Mouse (Mus musculus): ENCODE measurements around the gene Nol12. TPM values are rescaled to one million over a fixed set of nuclear protein-coding genes. Genes with fewer than 3 reads are reported as not detected.

Nol12 gene
- polyA plus RNA-seq, 1 experiment: 50.1 TPM

GRCm38 (mm10) chr15:78959537-78959936 is 24.8 kb downstream of the Nol12 start:
- TF ChIP-seq POLR2A (IDR thresholded peaks at IDR 0.05; ENCODE audit: borderline replicate concordance, extremely low read depth, insufficient read depth, insufficient read length, poor library complexity, severe bottlenecking): no peak
- TF ChIP-seq CTCF (IDR thresholded peaks at IDR 0.05; ENCODE audit: borderline replicate concordance, extremely low read depth, insufficient read depth, insufficient read length): no peak
- DNase-seq (ENCODE audit: low read depth): no peak

DNA sequence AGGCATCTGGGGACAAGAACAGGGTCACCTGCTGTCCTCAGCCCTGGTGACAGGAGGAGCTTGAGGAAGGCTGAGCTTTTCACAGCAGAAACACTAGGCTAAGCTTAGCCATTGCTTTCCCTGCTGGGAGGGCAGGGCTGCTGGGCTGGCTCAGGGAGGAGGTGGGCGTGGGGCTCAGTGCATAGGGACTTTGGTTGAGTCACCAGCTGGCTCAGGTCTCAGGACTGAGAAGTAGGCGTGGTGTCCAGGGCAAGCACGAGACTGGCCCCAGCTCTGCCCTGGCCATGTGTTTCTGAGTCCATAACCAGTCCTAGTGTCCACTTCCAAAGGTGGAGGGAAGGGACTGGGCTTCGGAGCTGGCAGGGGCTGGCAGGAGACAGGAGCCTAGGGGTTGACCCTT is 25.4 kb downstream of the Nol12 start:
- DNase-seq (ENCODE audit: low read depth): no peak
- TF ChIP-seq CTCF (IDR thresholded peaks at IDR 0.05; ENCODE audit: borderline replicate concordance, extremely low read depth, insufficient read depth, insufficient read length) (no peak), POLR2A (IDR thresholded peaks at IDR 0.05; ENCODE audit: borderline replicate concordance, extremely low read depth, insufficient read depth, insufficient read length, poor library complexity, severe bottlenecking) (no peak)

DNA sequence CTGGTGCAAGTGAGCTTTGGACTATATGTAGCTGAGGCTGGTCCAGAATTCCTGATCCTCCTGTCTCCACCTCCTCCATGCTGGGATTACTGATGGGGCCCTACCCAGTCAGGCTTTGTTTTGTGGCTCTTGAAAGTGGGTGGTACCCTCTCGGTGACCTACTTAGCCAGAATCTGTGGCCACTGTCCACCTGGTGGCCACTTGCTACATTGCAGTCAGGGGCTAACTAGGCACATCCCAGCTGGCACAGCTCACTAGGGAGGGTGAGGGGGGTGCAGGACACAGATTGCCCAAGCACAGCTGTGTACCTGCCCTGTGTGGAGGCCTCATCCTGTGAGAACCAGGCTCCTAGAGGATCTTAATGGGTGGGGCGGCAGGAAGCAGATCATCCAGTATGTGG is 28.2 kb downstream of the Nol12 start:
- DNase-seq (ENCODE audit: low read depth): peak; percentile 61
- TF ChIP-seq CTCF (IDR thresholded peaks at IDR 0.05; ENCODE audit: borderline replicate concordance, extremely low read depth, insufficient read depth, insufficient read length) (peak; percentile 68; the same call in 1 of the 2 replicates), POLR2A (IDR thresholded peaks at IDR 0.05; ENCODE audit: borderline replicate concordance, extremely low read depth, insufficient read depth, insufficient read length, poor library complexity, severe bottlenecking) (no peak)

DNA sequence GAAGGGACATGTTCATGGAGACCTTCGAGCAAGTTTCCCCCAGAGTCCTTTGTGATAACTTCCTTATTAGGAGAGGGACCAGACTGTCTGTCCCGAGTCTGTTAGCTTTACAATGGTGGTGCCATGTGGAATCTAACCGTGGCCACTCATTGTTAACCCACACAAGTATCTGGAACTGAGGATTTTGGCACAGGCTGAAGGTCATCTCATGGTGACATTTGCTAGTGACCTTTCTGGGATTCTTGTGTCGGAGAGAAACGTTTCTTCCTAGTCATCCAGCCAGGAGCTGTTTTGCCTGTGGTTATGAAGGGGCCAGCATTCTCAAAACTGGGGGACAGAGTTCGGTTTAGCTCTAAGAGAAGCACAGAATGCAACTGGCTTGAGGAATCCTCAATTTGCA is 36.9 kb downstream of the Nol12 start:
- TF ChIP-seq CTCF (IDR thresholded peaks at IDR 0.05; ENCODE audit: borderline replicate concordance, extremely low read depth, insufficient read depth, insufficient read length) (no peak), POLR2A (IDR thresholded peaks at IDR 0.05; ENCODE audit: borderline replicate concordance, extremely low read depth, insufficient read depth, insufficient read length, poor library complexity, severe bottlenecking) (no peak)
- no peak for DNase-seq (ENCODE audit: low read depth)

DNA sequence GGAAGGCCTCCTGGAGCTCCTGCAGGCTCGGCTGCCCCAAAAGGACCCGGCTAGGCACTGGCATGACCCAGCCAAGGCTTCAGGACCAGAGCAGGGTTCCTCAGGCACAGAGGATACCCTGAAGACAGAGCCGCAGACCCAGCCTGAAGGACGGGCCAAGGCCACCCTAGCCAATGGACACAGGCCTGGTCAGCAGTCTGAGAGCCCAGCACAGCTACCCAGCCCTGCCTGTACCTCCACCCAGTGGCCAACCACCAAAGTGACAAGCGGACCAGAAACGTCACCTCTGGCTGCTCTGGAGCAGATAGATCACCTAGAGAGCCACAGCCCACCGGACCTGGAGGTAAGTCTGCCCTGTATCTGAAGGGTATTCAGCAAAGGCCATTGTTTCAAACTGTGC is 39.2 kb downstream of the Nol12 start:
- no peak for TF ChIP-seq CTCF (IDR thresholded peaks at IDR 0.05; ENCODE audit: borderline replicate concordance, extremely low read depth, insufficient read depth, insufficient read length)
- no peak for TF ChIP-seq POLR2A (IDR thresholded peaks at IDR 0.05; ENCODE audit: borderline replicate concordance, extremely low read depth, insufficient read depth, insufficient read length, poor library complexity, severe bottlenecking)
- DNase-seq (ENCODE audit: low read depth): no peak

GRCm38 (mm10) chr15:78977676-78978159 is 43.0 kb downstream of the Nol12 start:
- DNase-seq (ENCODE audit: low read depth): no peak
- TF ChIP-seq CTCF (IDR thresholded peaks at IDR 0.05; ENCODE audit: borderline replicate concordance, extremely low read depth, insufficient read depth, insufficient read length): no peak
- no peak for TF ChIP-seq POLR2A (IDR thresholded peaks at IDR 0.05; ENCODE audit: borderline replicate concordance, extremely low read depth, insufficient read depth, insufficient read length, poor library complexity, severe bottlenecking)

- peak; percentile 47 for DNase-seq (ENCODE audit: low read depth)
These were observed 44.1 kb downstream of the Nol12 start for GRCm38 (mm10) chr15:78978875-78979274.

GRCm38 (mm10) chr15:78980084-78980483 is 45.4 kb downstream of the Nol12 start:
- no peak for TF ChIP-seq POLR2A (IDR thresholded peaks at IDR 0.05; ENCODE audit: borderline replicate concordance, extremely low read depth, insufficient read depth, insufficient read length, poor library complexity, severe bottlenecking)
- no peak for TF ChIP-seq CTCF (IDR thresholded peaks at IDR 0.05; ENCODE audit: borderline replicate concordance, extremely low read depth, insufficient read depth, insufficient read length)
- DNase-seq (ENCODE audit: low read depth): peak; percentile 13

More at GRCm38 (mm10) chr15:78978875-78979274, 44.1 kb downstream of the Nol12 start:
- no peak for TF ChIP-seq POLR2A (IDR thresholded peaks at IDR 0.05; ENCODE audit: borderline replicate concordance, extremely low read depth, insufficient read depth, insufficient read length, poor library complexity, severe bottlenecking)
- no peak for TF ChIP-seq CTCF (IDR thresholded peaks at IDR 0.05; ENCODE audit: borderline replicate concordance, extremely low read depth, insufficient read depth, insufficient read length)

DNA sequence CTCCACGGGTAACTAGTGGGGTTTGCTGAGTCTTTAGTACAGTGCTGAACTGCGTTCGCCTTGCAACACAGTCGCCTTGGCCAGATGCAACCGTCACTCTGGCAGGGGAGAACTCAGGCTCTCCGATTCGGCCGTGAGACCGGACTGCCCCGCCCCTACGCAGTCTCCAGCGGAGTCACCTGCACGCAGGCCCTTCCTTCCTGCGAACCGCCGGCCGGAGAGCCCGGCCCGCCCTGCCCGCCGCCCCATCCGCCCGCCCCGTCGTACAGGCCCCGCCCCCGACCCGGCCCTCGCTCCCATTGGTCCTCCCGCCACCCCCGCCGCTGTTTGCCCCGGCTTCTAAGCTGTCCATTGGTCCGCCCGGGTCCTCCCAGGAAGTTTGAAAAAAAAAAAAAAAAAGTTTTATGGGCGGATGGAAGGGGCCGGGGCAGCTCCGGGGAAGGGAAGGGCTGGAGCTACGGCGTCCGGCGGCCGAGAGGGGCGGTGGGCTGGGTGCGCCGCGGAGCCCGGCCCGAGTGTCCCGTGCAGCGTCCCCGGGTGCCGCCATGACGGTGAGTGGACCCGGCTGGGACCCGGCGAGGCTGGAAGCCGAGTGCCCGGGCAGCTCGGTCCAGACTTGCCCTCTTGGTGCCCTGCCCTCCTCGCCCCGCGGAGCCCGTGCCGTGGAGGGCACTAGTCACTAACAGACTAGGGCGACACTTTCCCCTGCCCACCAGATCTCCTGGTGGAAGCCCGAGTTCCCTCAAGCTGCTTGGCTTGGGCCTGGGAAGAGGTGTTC is 48.1 kb downstream of the Nol12 start:
- DNase-seq (ENCODE audit: low read depth): peak; percentile 95
- TF ChIP-seq POLR2A (IDR thresholded peaks at IDR 0.05; ENCODE audit: borderline replicate concordance, extremely low read depth, insufficient read depth, insufficient read length, poor library complexity, severe bottlenecking) (0 out of 2 replicates have a peak, but pooled peaks have one; percentile 29), CTCF (IDR thresholded peaks at IDR 0.05; ENCODE audit: borderline replicate concordance, extremely low read depth, insufficient read depth, insufficient read length) (no peak)

DNA sequence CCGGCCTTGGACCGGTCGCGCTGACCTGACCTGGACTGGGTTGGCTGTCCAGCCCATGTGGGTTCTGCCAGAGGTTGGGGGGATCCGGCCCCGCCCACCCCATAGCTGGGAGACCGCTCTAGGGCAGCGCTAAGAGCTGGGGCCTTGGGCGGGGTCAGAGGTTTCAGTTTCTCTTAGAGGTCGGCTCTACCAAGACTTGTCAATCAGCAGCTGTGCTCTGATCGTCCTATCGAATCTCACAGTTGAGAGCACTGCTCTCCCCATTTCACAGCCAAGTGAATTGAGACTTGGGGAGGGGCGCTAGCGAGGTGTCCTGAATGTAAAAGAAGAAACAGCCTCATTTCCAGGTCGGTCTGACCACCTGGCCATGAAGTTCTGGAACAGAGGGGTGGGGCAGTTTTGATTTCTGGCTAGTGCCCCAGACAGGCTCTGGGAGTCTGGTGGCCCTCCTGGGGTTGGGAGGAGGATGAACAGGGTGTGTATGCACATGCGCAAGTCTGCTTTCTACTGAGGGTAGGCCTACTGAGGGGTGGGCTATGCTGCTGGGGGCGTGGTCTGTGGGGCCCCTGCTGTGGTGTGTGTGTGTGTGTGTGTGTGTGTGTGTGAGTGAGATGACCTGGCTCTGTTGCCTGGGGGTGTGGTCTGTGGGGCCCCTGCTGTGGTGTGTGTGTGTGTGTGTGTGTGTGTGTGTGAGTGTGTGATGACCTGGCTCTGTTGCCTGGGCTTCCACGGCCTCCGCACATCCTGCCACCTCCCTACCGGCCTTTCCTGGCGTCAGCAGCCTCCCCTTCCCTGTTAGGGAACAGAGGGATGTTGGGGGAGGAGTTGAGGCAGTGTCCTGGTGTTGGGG is 48.9 kb downstream of the Nol12 start:
- DNase-seq (ENCODE audit: low read depth): peak; percentile 53
- TF ChIP-seq CTCF (IDR thresholded peaks at IDR 0.05; ENCODE audit: borderline replicate concordance, extremely low read depth, insufficient read depth, insufficient read length): no peak
- TF ChIP-seq POLR2A (IDR thresholded peaks at IDR 0.05; ENCODE audit: borderline replicate concordance, extremely low read depth, insufficient read depth, insufficient read length, poor library complexity, severe bottlenecking): no peak

GRCm38 (mm10) chr15:78984286-78984778 is 49.6 kb downstream of the Nol12 start:
- DNase-seq (ENCODE audit: low read depth): no peak
- TF ChIP-seq POLR2A (IDR thresholded peaks at IDR 0.05; ENCODE audit: borderline replicate concordance, extremely low read depth, insufficient read depth, insufficient read length, poor library complexity, severe bottlenecking) (no peak), CTCF (IDR thresholded peaks at IDR 0.05; ENCODE audit: borderline replicate concordance, extremely low read depth, insufficient read depth, insufficient read length) (no peak)
